Mouse (Mus musculus): ENCODE results near the gene Cyp4x1.

- TF ChIP-seq CTCF (conservative IDR thresholded peaks at IDR 0.05; ENCODE audit: insufficient read depth, insufficient read length, low read depth, low read length), result no peak
- no peak for TF ChIP-seq POLR2A (IDR thresholded peaks at IDR 0.05; ENCODE audit: low read depth, low read length)
Observed at GRCm38 (mm10) chr4:115062540-115062874, 71.6 kb downstream of the Cyp4x1 start.
